Mouse (Mus musculus) bone marrow, adult 2 months (tissue): ENCODE data around the gene Hook2. TPM values are rescaled to one million over a fixed set of nuclear protein-coding genes. Genes with fewer than 3 reads are reported as not detected.

Experiments used
- H3K27ac ChIP-seq: fragments of 200-500 bp; 2 replicates; pipeline ENCODE4 v1.5.1; 2012; ENCODE audit warnings: low read depth, mild to moderate bottlenecking, control low read depth, inconsistent platforms, low read length; ENCODE audit not compliant: control insufficient read depth, poor library complexity, insufficient read depth
- H3K4me1 ChIP-seq: fragments of 200-500 bp; 2 replicates; pipeline ENCODE4 v1.6.1; 2011; ENCODE audit warnings: low read length; ENCODE audit not compliant: control insufficient read depth, insufficient read depth
- H3K4me3 ChIP-seq: fragments of 200-500 bp; replicated peaks from 2 replicates; pipeline ENCODE3; 2011; ENCODE audit warnings: mild to moderate bottlenecking, low read depth, low read length, control low read depth; ENCODE audit not compliant: control insufficient read depth
- CTCF ChIP-seq: fragments of 200-500 bp; IDR thresholded peaks from 2 replicates; pipeline ENCODE4 v1.5.1; 2011; ENCODE audit warnings: low read length, control low read depth; ENCODE audit not compliant: control insufficient read depth, insufficient read depth
- POLR2A ChIP-seq: fragments of 200-500 bp; IDR thresholded peaks from 2 replicates; pipeline ENCODE4 v1.6.1; 2011; ENCODE audit warnings: low read depth, mild to moderate bottlenecking, control low read depth, low read length, borderline replicate concordance; ENCODE audit not compliant: control insufficient read depth
- WGBS: fragments of 180-500 bp; shearing (Covaris S2); methylation state at CpG from one replicate; pipeline ENCODE4 v1.1.7; 2018; 5-methylcytosine and 5-hydroxymethylcytosine counted together
- polyA plus RNA-seq: library from polyadenylated mRNA; stranded (reverse); fragments of >200 nt; gene quantifications from 2 replicates; pipeline ENCODE4 v1.2.4, GENCODE M21; 2011; ENCODE audit warnings: low replicate concordance; ENCODE audit not compliant: missing spikeins, insufficient read depth, insufficient read length

Gene Hook2
- polyA plus RNA-seq, 1 experiment: 7.3 TPM

DNA sequence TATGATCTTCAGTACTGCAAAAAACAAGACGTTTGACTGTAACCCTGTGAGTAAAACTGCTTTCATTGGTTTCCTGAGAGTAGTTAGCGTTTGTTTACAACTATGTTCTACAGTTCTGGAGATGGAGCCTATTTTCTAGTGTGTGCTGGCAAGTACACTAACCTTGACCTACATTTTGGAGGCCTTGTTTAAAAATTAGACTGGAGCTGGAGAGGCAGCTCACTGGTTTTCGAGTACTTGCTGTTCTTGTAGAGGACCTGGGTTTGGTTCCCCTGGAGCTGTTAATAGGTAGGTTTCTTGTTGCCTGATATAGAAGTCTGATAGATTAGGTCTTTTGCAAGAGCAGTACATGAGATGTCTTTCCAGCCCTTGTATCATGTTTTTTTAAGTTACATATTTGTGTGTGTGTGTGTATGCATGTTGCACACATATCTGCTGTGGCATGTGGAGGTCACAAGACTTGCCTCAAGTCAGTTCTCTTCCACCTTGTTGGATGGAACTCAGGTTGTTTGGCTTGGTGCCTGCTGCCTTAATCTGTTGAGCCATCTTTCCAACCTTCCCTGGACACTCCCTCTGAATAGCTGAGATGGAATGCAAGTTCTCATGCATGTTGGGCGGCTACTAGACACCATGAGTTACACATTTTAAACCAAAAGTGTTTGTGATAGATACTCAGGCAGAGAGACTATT, 42.4 kb downstream of the Hook2 start:
- TF ChIP-seq POLR2A (no peak), CTCF (no peak)
- H3K27ac ChIP-seq: no peak overlapping the region
- peaks cover 4% of the 10 kb centered on the region; the same call in 1 of the 2 replicates for H3K4me1 ChIP-seq

DNA sequence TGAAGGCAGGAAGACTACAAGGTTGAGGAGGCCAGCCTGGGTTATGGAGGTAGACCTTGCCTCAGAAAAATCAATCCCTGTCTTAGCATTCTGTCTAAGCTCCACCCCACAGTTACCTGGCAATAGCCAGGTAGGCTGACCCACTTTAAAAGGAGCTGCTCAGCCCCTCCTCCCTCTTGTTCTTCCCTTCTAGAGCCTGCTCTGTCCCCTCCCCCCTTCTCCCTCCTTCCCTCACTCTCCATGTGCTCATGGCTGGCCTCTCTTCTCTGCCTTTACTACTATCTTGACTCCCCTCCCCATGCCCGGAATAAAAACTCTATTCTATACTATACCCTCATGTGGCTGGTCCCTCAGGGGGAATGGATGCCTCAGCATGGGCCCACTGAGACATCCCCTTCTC, 43.5 kb downstream of the Hook2 start:
- Histone ChIP-seq H3K4me3 (no peak overlapping the region), H3K27ac (no peak overlapping the region), H3K4me1 (peaks cover 2% of the 10 kb centered on the region; the same call in 1 of the 2 replicates)
- WGBS: 74% methylated on average over 1 of the region's 1 CpGs
- TF ChIP-seq POLR2A (no peak), CTCF (no peak)

More for the DNA sequence above, 42.4 kb downstream of the Hook2 start:
- no peak overlapping the region for H3K4me3 ChIP-seq
- 84% methylated on average over 4 of the region's 4 CpGs for WGBS

DNA sequence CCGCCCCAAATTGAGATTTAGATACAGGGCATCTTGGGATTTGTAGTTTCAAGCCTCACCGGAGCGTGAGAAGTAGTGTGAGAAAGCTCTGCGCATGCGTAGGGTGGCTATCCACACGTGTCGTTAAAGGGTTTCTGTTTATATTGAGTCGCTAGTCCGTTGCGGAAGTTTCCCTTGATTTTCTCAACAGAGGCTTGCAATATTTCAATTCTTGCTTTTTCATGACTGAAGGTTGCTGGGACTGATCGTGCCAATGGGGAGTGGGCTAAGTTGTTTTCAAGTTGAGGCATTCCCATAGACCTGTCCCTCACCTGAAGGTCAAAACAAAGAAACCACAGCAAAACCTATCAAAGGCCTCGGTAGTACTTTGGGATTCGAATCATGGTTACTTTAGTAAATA, 44.4 kb downstream of the Hook2 start:
- H3K4me1 ChIP-seq: peaks cover 1% of the 10 kb centered on the region; the same call in 1 of the 2 replicates
- WGBS: 2% methylated on average over 13 of the region's 13 CpGs
- H3K27ac ChIP-seq: no peak overlapping the region
- TF ChIP-seq CTCF (no peak), POLR2A (no peak)
- H3K4me3 ChIP-seq: peak overlapping the region; percentile 50

DNA sequence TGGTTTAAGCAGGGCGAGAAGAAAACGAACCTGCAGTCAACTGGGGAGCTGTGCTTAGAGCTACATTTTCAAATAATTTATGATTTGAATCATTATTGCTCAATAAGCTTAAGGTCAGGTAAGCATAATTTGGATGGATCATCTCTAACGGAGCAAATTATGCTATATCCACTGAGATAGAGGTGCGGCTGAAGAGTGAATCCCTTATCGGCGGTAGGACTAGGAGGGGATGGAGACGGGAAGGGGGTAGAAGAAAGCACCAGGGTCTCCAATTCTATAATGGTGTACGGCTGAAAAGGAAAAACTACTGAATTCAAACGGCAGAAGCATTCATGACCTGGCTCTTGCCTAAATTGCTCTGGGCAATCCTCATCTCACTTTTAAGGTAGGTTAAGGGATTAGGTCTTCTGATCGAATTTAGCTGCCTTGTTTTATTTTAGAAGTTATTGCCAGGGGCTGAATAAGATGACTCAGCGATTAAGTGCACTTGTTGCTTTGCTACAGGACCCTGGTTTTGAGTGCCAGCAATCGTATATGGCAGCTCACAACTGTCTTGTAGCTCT, 44.8 kb downstream of the Hook2 start:
- peak overlapping the region; percentile 39; the same call in 1 of the 2 replicates for H3K27ac ChIP-seq
- no peak overlapping the region for H3K4me3 ChIP-seq
- 2% methylated on average over 12 of the region's 12 CpGs for WGBS
- H3K4me1 ChIP-seq: peaks cover 1% of the 10 kb centered on the region; the same call in 1 of the 2 replicates
- TF ChIP-seq POLR2A: no peak
- TF ChIP-seq CTCF: no peak

DNA sequence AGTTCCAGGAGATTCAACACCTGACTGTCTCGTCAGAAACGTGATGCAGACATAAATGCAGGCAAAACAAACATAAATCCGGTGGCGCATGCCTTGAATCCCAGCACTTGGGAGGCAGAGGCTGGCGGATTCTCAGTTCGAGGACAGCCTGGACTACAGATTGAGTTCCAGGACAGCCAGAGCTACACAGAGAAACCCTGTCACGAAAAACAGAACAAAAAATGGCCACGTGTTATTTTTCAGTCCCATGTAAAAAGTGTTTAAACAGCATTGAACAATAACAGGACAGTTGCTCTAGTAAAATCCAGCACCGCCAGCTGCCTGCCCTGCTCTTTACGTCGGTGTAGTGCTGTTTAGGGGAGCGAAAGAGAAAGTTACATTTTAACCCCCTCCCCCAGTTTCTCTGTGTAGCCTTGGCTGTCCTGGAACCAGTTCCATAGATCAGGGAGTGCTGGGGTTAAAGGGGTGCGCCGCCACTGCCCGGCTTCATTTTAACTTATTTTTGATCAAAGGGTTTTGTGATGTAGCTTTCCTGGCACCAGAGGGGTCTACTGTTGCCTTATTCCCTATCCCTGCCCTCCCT, 45.4 kb downstream of the Hook2 start:
- H3K4me1 ChIP-seq: peaks cover 1% of the 10 kb centered on the region; the same call in 1 of the 2 replicates

DNA sequence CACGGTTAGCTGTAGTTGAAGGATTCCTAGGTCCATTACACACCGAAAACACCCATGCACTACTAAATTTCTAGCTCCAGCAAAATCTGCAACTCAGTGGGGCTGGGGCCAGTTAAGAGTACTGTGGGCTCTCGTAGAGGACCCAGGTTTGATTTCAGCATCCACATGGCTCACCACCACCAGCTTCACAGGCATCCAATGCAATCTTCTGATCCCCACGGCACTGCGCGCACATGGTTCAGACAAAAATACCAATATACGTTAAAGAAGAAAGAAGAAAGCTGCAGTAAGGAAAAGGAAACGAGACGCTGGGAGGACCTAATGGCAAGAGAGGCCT, 45.9 kb downstream of the Hook2 start:
- TF ChIP-seq CTCF: no peak
- no peak for TF ChIP-seq POLR2A
- Histone ChIP-seq H3K27ac (peak overlapping the region; percentile 63), H3K4me1 (peaks cover 1% of the 10 kb centered on the region; the same call in 1 of the 2 replicates), H3K4me3 (peak overlapping the region; percentile 89)
- under 1% methylated on average over 9 of the region's 9 CpGs for WGBS

More for the DNA sequence above, 45.4 kb downstream of the Hook2 start:
- peak overlapping the region; percentile 41; the same call in 1 of the 2 replicates for H3K27ac ChIP-seq
- peak overlapping the region; percentile 89 for H3K4me3 ChIP-seq
- WGBS: 1% methylated on average over 15 of the region's 15 CpGs
- no peak for TF ChIP-seq POLR2A
- no peak for TF ChIP-seq CTCF

DNA sequence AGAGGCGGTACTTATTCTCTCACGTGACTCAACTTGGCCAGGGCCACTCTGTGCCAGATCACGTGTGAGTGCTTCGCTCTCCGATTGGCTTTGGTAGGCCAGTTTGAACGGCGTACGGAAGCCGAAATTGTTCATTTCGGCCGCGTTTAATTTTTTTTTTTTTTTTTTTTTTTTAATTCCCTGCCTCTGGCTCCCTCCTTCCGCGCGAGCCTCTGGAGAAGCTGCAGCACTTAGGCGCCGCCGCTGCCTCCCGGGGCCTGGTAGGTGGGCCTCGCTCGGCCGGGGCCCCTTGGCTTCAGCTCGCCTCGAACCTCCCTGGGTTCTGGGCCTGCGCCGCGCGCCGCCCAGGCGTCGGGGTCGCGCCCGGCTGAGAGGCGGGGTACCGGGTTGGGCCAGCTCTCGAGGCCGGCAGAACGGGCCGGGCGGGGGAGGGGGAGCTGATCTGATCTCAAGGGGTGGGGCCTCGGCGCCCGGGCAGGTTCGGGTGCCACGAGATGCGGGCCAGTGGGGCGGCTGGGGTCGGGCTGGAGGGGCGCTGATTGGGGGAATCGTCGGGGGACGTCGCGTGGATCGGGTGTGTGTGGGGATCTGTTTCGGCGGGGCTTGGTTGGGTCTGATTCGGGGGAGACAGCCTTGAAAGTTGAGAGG, 46.4 kb downstream of the Hook2 start, which contains the start of gene Tnpo2:
Tnpo2 (plus strand) TSS at position 198 of the 648 bp plus-strand sequence.
- peaks cover 1% of the 10 kb centered on the region; the same call in 1 of the 2 replicates for H3K4me1 ChIP-seq
- under 1% methylated on average over 59 of the region's 59 CpGs for WGBS
- H3K4me3 ChIP-seq: peak within 1 kb of the TSS; percentile 89
- TF ChIP-seq POLR2A: no peak
- TF ChIP-seq CTCF: no peak
- H3K27ac ChIP-seq: peak within 1 kb of the TSS; percentile 92

DNA sequence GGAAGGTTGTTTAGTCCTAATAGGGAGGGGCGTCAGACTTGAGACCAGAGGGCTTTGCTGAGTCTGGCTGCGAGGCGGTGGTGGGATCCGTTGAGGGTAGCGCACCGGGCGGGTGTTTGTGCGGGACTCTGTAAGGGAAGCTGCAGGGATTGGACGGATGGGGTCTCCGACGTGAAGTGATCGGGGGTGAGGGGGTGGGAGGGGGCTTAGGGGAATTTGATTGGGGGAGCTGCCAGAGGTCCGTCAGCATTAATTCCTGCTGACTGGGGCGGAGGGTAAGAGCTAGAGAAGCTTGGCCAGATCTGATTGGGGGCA, 46.9 kb downstream of the Hook2 start:
- WGBS: 0% methylated on average over 14 of the region's 14 CpGs
- H3K4me3 ChIP-seq: peak overlapping the region; percentile 89
- H3K27ac ChIP-seq: peak overlapping the region; percentile 92; the same call in 1 of the 2 replicates
- TF ChIP-seq CTCF (no peak), POLR2A (no peak)
- H3K4me1 ChIP-seq: peaks cover 1% of the 10 kb centered on the region; the same call in 1 of the 2 replicates
